Mouse (Mus musculus) small intestine, adult 2 months (tissue): ENCODE results near the gene Lyrm1.

Source experiments
- CTCF ChIP-seq: fragments of 200-500 bp; IDR thresholded peaks from 2 replicates; pipeline ENCODE4 v1.5.1; 2012; ENCODE audit warnings: low read depth, mild to moderate bottlenecking, control low read depth, inconsistent platforms, low read length, moderate library complexity, mixed read lengths; ENCODE audit not compliant: insufficient replicate concordance, insufficient read length; ENCODE audit errors: extremely low read depth
- POLR2A ChIP-seq: fragments of 200-500 bp; IDR thresholded peaks from 2 replicates; pipeline ENCODE4 v1.6.1; 2012; ENCODE audit warnings: low read depth, mild to moderate bottlenecking, control low read depth, inconsistent platforms, low read length, moderate library complexity

DNA sequence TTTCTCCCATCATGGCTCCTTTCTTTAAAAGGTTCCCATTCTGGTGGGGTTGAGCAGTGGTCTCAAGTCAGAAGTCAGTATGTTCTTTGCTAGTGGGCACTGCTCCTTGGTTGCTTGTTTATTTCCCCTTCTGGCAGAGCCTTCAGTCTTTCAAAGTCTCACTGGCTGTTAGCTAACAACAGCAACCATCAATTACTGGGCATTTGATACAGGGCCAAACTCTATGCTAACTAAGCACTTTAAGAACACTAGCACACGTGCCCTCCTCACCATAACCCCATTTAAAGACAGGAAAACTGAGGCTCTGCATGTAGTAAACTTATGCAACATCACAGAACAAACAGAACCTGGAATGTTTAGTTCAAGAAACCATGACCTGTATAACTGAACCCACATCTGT lies 33.5 kb upstream of the Lyrm1 start:
- no peak for TF ChIP-seq POLR2A
- TF ChIP-seq CTCF = no peak
